Mouse (Mus musculus) midbrain, embryonic 12.5 days (tissue): ENCODE measurements around the gene Zfp668. TPM values are rescaled to one million over a fixed set of nuclear protein-coding genes. Genes with fewer than 3 reads are reported as not detected.
"Not testable (repeated sequence)": the region's sequence is repeated elsewhere in the genome, so short reads cannot be mapped to it uniquely, and the experiment has no call there.

Experiments used
- ATAC-seq: fragments of 200-750 bp; cut with Nextera tagmentation; 2 replicates; pipeline ENCODE4 v1.8.0; 2017; ENCODE audit warnings: low read depth, moderate TSS enrichment, moderate library complexity; ENCODE audit not compliant: low FRiP score
- H3K27ac ChIP-seq: fragments of 300-500 bp; sonication (generic); replicated peaks from 2 replicates; pipeline ENCODE4 v1.5.1; 2016; ENCODE audit warnings: mild to moderate bottlenecking
- H3K27me3 ChIP-seq: fragments of 300-500 bp; sonication (generic); 2 replicates; pipeline ENCODE4 v1.6.1; 2016; ENCODE audit warnings: mild to moderate bottlenecking
- H3K36me3 ChIP-seq: fragments of 300-500 bp; sonication (generic); 2 replicates; pipeline ENCODE4 v1.6.1; 2016
- H3K4me1 ChIP-seq: fragments of 300-500 bp; sonication (generic); 2 replicates; pipeline ENCODE4 v1.6.1; 2016
- H3K4me2 ChIP-seq: fragments of 300-500 bp; sonication (generic); replicated peaks from 2 replicates; pipeline ENCODE4 v1.6.1; 2016; ENCODE audit warnings: mild to moderate bottlenecking, moderate library complexity
- H3K4me3 ChIP-seq: fragments of 300-500 bp; sonication (generic); 2 replicates; pipeline ENCODE4 v1.5.1; 2016; ENCODE audit warnings: mild to moderate bottlenecking
- H3K9ac ChIP-seq: fragments of 300-500 bp; sonication (generic); replicated peaks from 2 replicates; pipeline ENCODE4 v1.6.1; 2016; ENCODE audit warnings: mild to moderate bottlenecking, moderate library complexity
- H3K9me3 ChIP-seq: fragments of 300-500 bp; sonication (generic); 2 replicates; pipeline ENCODE4 v1.6.1; 2016; ENCODE audit warnings: mild to moderate bottlenecking
- WGBS: fragments of 180-500 bp; shearing (Covaris S2); methylation state at CpG from one replicate; pipeline ENCODE4 v1.1.7; 2016; 5-methylcytosine and 5-hydroxymethylcytosine counted together
- polyA plus RNA-seq: library from polyadenylated mRNA; unstranded; fragments of >200 nt; fragmentation: Nextera tagmentation; extraction: Ambion mirVana; gene quantifications from 2 replicates; pipeline ENCODE4 v1.2.1, GENCODE M21; 2016

Gene Zfp668
- polyA plus RNA-seq, 1 experiment from 2014 or later: 39.0 TPM

- Histone ChIP-seq H3K4me1 (0 out of 2 replicates have a peak, but pooled peaks cover 4% of the 10 kb centered on the region), H3K4me2 (no peak overlapping the region), H3K9me3 (no peaks in the 10 kb centered on the region), H3K9ac (no peak overlapping the region), H3K36me3 (peaks cover 59% of the 10 kb centered on the region), H3K27me3 (no peaks in the 10 kb centered on the region), H3K27ac (no peak overlapping the region), H3K4me3 (no peak overlapping the region)
- WGBS: 98% methylated on average over 18 of the region's 18 CpGs
- no peak for ATAC-seq
Observed at GRCm38 (mm10) chr7:127867641-127868040, 9.0 kb downstream of the Zfp668 start.

GRCm38 (mm10) chr7:127866434-127866833 is 10.2 kb downstream of the Zfp668 start:
- ATAC-seq: no peak
- Histone ChIP-seq H3K36me3 (peaks cover 53% of the 10 kb centered on the region), H3K4me3 (no peak overlapping the region), H3K9ac (no peak overlapping the region), H3K4me1 (0 out of 2 replicates have a peak, but pooled peaks cover 4% of the 10 kb centered on the region), H3K4me2 (no peak overlapping the region), H3K27me3 (no peaks in the 10 kb centered on the region), H3K9me3 (no peaks in the 10 kb centered on the region), H3K27ac (no peak overlapping the region)
- WGBS: 93% methylated on average over 12 of the region's 12 CpGs

DNA sequence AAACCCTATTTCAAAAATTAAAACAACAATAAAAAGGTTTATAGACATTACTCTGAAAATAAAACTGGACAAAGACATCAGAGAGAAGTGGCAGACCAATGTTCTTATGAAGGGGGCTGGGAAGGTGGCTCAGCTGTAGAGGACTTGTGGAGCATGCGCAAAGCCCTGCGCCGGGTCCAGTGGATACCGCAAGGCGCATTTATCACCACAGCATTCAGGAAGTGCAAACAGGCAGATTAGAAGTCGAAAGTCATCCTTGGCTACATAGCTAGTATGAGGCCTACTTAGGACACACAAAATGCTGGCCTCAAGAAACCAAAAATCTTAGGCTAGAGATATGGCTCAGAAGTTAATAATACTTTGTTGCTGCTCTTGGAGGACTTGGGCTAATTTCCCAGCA is 18.4 kb downstream of the Zfp668 start:
- H3K27me3 ChIP-seq: no peaks in the 10 kb centered on the region
- H3K4me3 ChIP-seq: no peak overlapping the region
- H3K4me2 ChIP-seq: no peak overlapping the region
- H3K9ac ChIP-seq: no peak overlapping the region
- H3K36me3 ChIP-seq: 0 out of 2 replicates have a peak, but pooled peaks cover 4% of the 10 kb centered on the region
- no peak for ATAC-seq
- WGBS: 92% methylated on average over 6 of the region's 6 CpGs
- no peak overlapping the region for H3K27ac ChIP-seq
- no peaks in the 10 kb centered on the region for H3K4me1 ChIP-seq
- H3K9me3 ChIP-seq: no peaks in the 10 kb centered on the region

GRCm38 (mm10) chr7:127850906-127851305 is 25.7 kb downstream of the Zfp668 start:
- 78% methylated on average over 5 of the region's 5 CpGs for WGBS
- H3K27ac ChIP-seq: no peak overlapping the region
- no peaks in the 10 kb centered on the region; the same call in 1 of the 2 replicates for H3K36me3 ChIP-seq
- ATAC-seq: no peak
- no peaks in the 10 kb centered on the region for H3K4me1 ChIP-seq
- no peak overlapping the region for H3K4me2 ChIP-seq
- H3K9me3 ChIP-seq: no peaks in the 10 kb centered on the region
- no peak overlapping the region for H3K4me3 ChIP-seq
- H3K9ac ChIP-seq: no peak overlapping the region
- H3K27me3 ChIP-seq: no peaks in the 10 kb centered on the region

DNA sequence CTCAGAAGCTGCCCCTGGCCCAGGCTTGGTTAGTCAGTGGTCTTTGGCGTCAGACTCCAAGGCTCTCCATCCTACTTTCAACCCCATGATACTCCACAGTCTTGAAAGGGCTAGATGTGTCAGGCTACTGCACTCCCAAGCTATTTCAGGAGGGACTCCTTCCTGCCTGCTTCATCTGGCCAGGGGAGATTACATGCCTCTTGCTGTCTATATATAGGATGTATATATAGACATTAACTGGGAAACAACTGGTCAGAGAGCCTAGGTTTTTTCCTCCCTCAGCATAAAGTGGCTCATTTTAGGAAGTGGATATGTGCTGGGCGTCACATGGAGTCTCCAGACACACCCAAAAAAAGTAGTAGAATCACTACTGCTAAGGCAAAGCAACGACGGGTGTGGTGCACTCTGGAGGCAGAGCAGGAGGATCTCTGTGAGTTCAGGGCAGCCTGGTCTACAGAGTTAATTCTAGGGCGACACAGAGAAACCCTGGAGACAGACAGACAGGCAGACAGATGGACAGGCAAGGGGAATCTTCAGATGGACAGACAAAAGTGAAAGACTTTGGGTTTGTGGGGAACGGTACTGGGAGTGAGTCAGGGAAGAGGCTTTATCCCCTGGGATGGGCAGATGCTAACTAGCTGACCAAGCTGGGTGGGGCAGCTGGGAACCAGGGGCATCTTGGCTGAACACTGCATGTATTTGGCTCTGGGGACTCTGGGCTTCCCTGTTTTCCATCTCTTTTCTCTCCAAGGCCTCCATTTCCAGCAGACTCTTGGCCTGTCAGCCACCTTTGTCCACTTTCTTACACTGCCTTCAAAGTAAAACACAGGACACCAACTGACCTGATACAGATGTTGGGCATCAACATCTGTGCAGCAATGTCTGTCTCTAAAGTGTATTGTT is 26.4 kb downstream of the Zfp668 start:
- no peak for ATAC-seq
- Histone ChIP-seq H3K36me3 (no peaks in the 10 kb centered on the region; the same call in 1 of the 2 replicates), H3K27me3 (no peaks in the 10 kb centered on the region), H3K4me3 (no peak overlapping the region), H3K9ac (no peak overlapping the region), H3K4me2 (no peak overlapping the region), H3K9me3 (no peaks in the 10 kb centered on the region), H3K27ac (no peak overlapping the region), H3K4me1 (no peaks in the 10 kb centered on the region)
- 81% methylated on average over 6 of the region's 6 CpGs for WGBS

DNA sequence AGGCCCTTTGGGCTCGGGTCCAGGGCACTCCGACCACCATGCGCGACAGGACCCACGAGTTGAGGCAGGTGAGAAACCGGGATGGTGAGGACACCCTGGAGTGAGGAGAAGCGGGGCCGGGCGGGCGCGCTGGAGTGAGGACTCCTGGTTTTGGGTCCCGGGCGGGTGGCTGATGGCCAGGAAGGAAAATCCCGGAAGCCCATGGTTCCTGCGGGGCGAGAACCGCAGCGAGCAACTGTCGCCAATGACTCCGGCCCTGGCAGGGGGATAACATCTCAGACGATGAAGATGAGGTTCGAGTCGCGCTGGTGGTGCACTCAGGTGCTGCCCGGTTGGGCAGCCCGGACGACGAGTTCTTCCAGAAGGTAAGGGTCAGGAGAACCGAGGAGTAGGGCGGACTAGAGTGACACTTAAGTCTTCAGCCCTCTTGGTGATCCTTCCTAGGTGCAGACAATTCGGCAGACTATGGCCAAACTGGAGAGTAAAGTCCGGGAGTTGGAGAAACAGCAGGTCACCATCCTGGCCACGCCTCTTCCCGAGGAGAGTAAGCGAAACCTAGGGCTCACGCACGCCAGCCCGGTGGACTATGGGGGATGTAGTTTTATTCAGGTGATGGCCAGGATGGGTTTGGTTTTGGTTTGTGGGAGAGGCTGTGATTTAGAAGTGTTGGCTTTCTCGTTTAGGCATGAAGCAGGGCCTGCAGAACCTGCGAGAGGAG is 34.5 kb downstream of the Zfp668 start:
- under 1% methylated on average over 40 of the region's 40 CpGs for WGBS
- ATAC-seq: peak; percentile 47
- H3K36me3 ChIP-seq: no peaks in the 10 kb centered on the region

GRCm38 (mm10) chr7:127841340-127842000 is 35.2 kb downstream of the Zfp668 start:
- Histone ChIP-seq H3K9ac (peak overlapping the region; percentile 61), H3K4me3 (peak overlapping the region; percentile 68), H3K4me1 (peaks cover 7% of the 10 kb centered on the region; the same call in 1 of the 2 replicates), H3K27me3 (no peaks in the 10 kb centered on the region; the same call in none of the 2 replicates), H3K27ac (peak overlapping the region; percentile 83), H3K4me2 (peak overlapping the region; percentile 100), H3K36me3 (no peaks in the 10 kb centered on the region), H3K9me3 (no peaks in the 10 kb centered on the region)
- under 1% methylated on average over 39 of the region's 46 CpGs for WGBS
- ATAC-seq: peak; percentile 92

More for the DNA sequence above, 34.5 kb downstream of the Zfp668 start:
- Histone ChIP-seq H3K4me3 (peak overlapping the region; percentile 68), H3K9me3 (no peaks in the 10 kb centered on the region), H3K27me3 (no peaks in the 10 kb centered on the region; the same call in none of the 2 replicates), H3K9ac (peak overlapping the region; percentile 61), H3K27ac (peak overlapping the region; percentile 83), H3K4me2 (peak overlapping the region; percentile 100), H3K4me1 (peaks cover 7% of the 10 kb centered on the region; the same call in 1 of the 2 replicates)

DNA sequence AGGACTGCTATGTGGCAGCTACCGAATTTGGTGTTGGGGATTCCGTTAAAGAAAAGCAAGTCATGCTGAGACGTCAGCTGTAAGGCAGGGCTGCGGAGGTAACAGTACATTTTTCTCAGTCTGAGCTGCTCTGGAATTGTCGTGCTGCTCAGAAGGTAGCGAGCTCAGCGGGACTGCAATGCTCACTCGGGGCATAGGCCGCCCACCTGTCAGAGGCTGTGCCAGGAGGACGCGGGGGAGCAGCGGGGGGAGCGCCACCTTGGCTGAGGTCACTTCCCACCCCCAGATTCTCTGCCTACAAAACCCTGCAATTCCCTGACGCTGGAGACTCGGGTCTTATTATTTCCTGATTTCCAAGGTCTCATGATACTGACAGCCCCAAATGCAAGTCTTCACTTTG is 35.7 kb downstream of the Zfp668 start:
- Histone ChIP-seq H3K4me1 (peaks cover 7% of the 10 kb centered on the region; the same call in 1 of the 2 replicates), H3K27me3 (no peaks in the 10 kb centered on the region; the same call in none of the 2 replicates), H3K36me3 (no peaks in the 10 kb centered on the region), H3K9me3 (no peaks in the 10 kb centered on the region), H3K27ac (peak overlapping the region; percentile 83), H3K9ac (peak overlapping the region; percentile 61), H3K4me3 (peak overlapping the region; percentile 68), H3K4me2 (peak overlapping the region; percentile 100)
- peak; percentile 10; the same call in 1 of the 2 replicates for ATAC-seq
- 4% methylated on average over 15 of the region's 15 CpGs for WGBS

GRCm38 (mm10) chr7:127840031-127840430 is 36.6 kb downstream of the Zfp668 start:
- H3K9me3 ChIP-seq, H3K36me3 ChIP-seq, H3K27ac ChIP-seq, H3K9ac ChIP-seq, H3K4me3 ChIP-seq, H3K27me3 ChIP-seq, H3K4me1 ChIP-seq, ATAC-seq, H3K4me2 ChIP-seq: not testable (repeated sequence)
- WGBS: 70% methylated on average over 2 of the region's 2 CpGs

DNA sequence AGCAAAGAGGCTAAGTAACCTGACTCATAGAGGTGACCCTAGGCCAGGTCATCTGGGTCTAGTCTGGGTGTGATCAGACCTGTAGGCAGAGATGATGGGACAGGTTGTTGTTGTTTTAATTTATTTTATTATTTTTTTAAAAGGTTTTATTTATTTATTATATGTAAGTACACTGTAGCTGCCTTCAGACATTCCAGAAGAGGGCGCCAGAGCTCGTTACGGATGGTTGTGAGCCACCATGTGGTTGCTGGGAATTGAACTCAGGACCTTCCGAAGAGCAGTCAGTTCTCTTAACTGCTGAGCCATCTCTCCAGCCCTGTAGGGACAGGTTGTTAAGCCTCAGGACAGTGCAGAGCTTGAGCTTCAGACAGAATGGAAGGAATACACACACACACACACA is 38.8 kb downstream of the Zfp668 start:
- not testable (repeated sequence) for H3K27ac ChIP-seq, H3K4me1 ChIP-seq, ATAC-seq, H3K4me2 ChIP-seq, H3K4me3 ChIP-seq, H3K9ac ChIP-seq, H3K36me3 ChIP-seq, H3K9me3 ChIP-seq, H3K27me3 ChIP-seq
- 83% methylated on average over 4 of the region's 4 CpGs for WGBS

DNA sequence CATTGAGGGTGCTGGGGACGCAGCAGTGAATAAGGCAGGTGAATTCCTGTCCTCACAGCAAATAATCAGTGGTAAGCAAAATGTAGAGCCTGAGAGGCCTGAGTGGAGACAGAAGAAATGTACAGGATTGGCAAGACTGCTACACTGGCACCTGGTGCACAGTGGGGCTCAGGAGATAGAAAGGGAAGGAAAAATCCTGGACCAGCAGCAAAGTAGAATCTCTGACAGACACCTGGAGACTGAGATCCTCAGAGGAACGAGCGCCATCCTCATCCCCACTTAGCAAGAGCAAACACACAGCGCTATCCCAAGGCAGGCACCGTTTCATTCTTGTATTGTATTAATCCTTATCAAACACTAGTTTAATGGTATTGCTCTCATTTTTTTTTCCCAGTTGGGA is 39.2 kb downstream of the Zfp668 start:
- WGBS: 83% methylated on average over 5 of the region's 5 CpGs
- Histone ChIP-seq H3K9ac (no peak overlapping the region), H3K27me3 (no peaks in the 10 kb centered on the region; the same call in none of the 2 replicates), H3K4me1 (peaks cover 7% of the 10 kb centered on the region; the same call in 1 of the 2 replicates), H3K36me3 (no peaks in the 10 kb centered on the region), H3K4me2 (no peak overlapping the region), H3K9me3 (no peaks in the 10 kb centered on the region), H3K27ac (no peak overlapping the region), H3K4me3 (no peak overlapping the region)
- ATAC-seq: no peak
